Mouse (Mus musculus) embryonic fibroblast, embryonic 13.5 days (primary cell): ENCODE measurements at regions not wholly inside any gene's neighbourhood (a gene's known extent, or its start where the extent isn't known, plus 50 kb on each side); places are given as distances from the start of the nearest gene placed in this dataset.

Experiments used
- CTCF ChIP-seq: IDR thresholded peaks from 2 replicates; pipeline ENCODE4 v1.5.1; 2011; ENCODE audit warnings: mild to moderate bottlenecking, control low read depth, low read length, moderate library complexity, borderline replicate concordance; ENCODE audit not compliant: insufficient read depth
- POLR2A ChIP-seq: IDR thresholded peaks from 2 replicates; pipeline ENCODE4 v1.6.1; 2011; ENCODE audit warnings: low read depth, mild to moderate bottlenecking, control low read depth, low read length, moderate library complexity

- no peak for TF ChIP-seq CTCF
- TF ChIP-seq POLR2A: no peak
These were observed 86.6 kb downstream of the Pxdc1 start for GRCm38 (mm10) chr13:34566687-34567086.
